Mouse (Mus musculus) lung, adult 18-20 months (tissue): ENCODE results near the gene Rab25.

Source experiments
- DNase-seq, 2 experiments: peaks; one replicate each; pipeline ENCODE4 v3.0.0; 2022; ENCODE audit warnings: mixed read lengths in 2 of 2

The Rab25 gene

GRCm38 (mm10) chr3:88566536-88567061, 18.5 kb upstream of the Rab25 start:
- no peak for DNase-seq

GRCm38 (mm10) chr3:88566116-88566515, 18.0 kb upstream of the Rab25 start:
- no peak for DNase-seq

GRCm38 (mm10) chr3:88563966-88564365, 15.9 kb upstream of the Rab25 start:
- DNase-seq, result no peak

GRCm38 (mm10) chr3:88563442-88563841, 15.3 kb upstream of the Rab25 start:
- no peak for DNase-seq

GRCm38 (mm10) chr3:88561989-88562388, 13.9 kb upstream of the Rab25 start:
- no peak for DNase-seq

- DNase-seq, result no peak
These were observed 11.5 kb upstream of the Rab25 start for GRCm38 (mm10) chr3:88559596-88559995.

GRCm38 (mm10) chr3:88556616-88557015, 8.5 kb upstream of the Rab25 start:
- DNase-seq, result no peak

GRCm38 (mm10) chr3:88555731-88556130, 7.6 kb upstream of the Rab25 start:
- DNase-seq, result no peak

- DNase-seq, result no peak
These were observed 7.0 kb upstream of the Rab25 start for GRCm38 (mm10) chr3:88555069-88555605.

- DNase-seq, result peak; percentile 39 to 45
These were observed 5.9 kb upstream of the Rab25 start for GRCm38 (mm10) chr3:88553880-88554586.

- peak; percentile 89 to 90 for DNase-seq
These were observed 5.4 kb upstream of the Rab25 start, which contains the start of gene Ubqln4 for GRCm38 (mm10) chr3:88553525-88553879. Gene Ubqln4, plus strand, starts transcription at chr3:88553758.

- DNase-seq, result peak; percentile 99
These were observed 4.8 kb upstream of the Rab25 start, which contains the start of gene Lamtor2 for GRCm38 (mm10) chr3:88552676-88553524. Gene Lamtor2, minus strand, starts transcription at chr3:88553074.

- no peak for DNase-seq
These were observed 4.1 kb upstream of the Rab25 start for GRCm38 (mm10) chr3:88552082-88552645.

- DNase-seq, result no peak
These were observed 3.5 kb upstream of the Rab25 start for GRCm38 (mm10) chr3:88551586-88551985.

- no peak for DNase-seq
These were observed 1.3 kb downstream of the Rab25 start for GRCm38 (mm10) chr3:88546674-88547418.

GRCm38 (mm10) chr3:88544955-88545591, 3.0 kb downstream of the Rab25 start:
- DNase-seq, result no peak

- DNase-seq, result peak in 1 of 2 experiments; percentile 46
These were observed 3.6 kb downstream of the Rab25 start for GRCm38 (mm10) chr3:88544514-88544913.

GRCm38 (mm10) chr3:88543651-88544410, 4.3 kb downstream of the Rab25 start:
- no peak for DNase-seq

- DNase-seq, result no peak
These were observed 4.9 kb downstream of the Rab25 start for GRCm38 (mm10) chr3:88543174-88543573.

GRCm38 (mm10) chr3:88542486-88542885, 5.6 kb downstream of the Rab25 start:
- no peak for DNase-seq
